Mouse (Mus musculus): ENCODE measurements around the gene Rph3al. TPM values are rescaled to one million over a fixed set of nuclear protein-coding genes. Genes with fewer than 3 reads are reported as not detected.

Rph3al gene
- polyA plus RNA-seq, 1 experiment from 2014 or later, result 0.84 TPM

DNA sequence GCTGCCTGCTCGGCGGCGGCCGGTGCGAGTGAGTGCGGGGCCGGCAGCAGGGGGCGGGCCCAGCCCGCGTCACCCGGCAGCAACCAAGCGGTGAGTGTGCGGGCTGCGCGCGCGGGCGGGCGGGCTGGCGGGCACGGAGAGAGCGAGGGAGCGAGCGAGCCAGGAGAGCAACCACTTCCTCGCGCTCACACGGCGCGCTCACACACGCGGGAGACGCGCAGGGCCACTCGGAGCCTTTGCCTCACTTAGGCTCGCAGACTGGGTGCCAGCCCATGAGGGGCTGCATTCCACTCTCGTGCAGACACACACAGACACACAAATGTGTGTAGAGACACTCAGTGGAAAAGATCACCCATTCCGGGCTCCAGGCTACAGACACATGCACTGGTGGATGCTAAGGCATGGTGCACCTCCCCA, 142.2 kb downstream of the Rph3al start, which contains the start of gene Doc2b:
Gene Doc2b, minus strand, starts transcription at position 21 of the 417 bp plus-strand sequence.
- H3K9me3 ChIP-seq, result no peaks in the 10 kb centered on the region
- peak within 1 kb of the TSS; percentile 34; the same call in 1 of the 2 replicates for H3K9ac ChIP-seq (replicated peaks)
- no peaks in the 10 kb centered on the region for H3K36me3 ChIP-seq
- peak within 1 kb of the TSS; percentile 63 for H3K4me2 ChIP-seq (replicated peaks)
- WGBS, result 6% methylated on average over 29 of the region's 37 CpGs
- peak within 1 kb of the TSS; percentile 50 for H3K4me3 ChIP-seq
- peaks cover 72% of the 10 kb centered on the region for H3K27me3 ChIP-seq
- H3K4me1 ChIP-seq, result peaks cover 15% of the 10 kb centered on the region
- ATAC-seq (ENCODE audit: low FRiP score, low read depth), result peak; percentile 76
- no peak within 1 kb of the TSS for H3K27ac ChIP-seq (replicated peaks)

GRCm38 (mm10) chr11:75795321-75795636, 142.9 kb downstream of the Rph3al start:
- H3K4me2 ChIP-seq (replicated peaks), result peak overlapping the region; percentile 63
- peaks cover 15% of the 10 kb centered on the region for H3K4me1 ChIP-seq
- no peaks in the 10 kb centered on the region for H3K9me3 ChIP-seq
- no peaks in the 10 kb centered on the region for H3K36me3 ChIP-seq
- WGBS, result 2% methylated on average over 40 of the region's 42 CpGs
- H3K27me3 ChIP-seq, result peaks cover 74% of the 10 kb centered on the region
- no peak overlapping the region; the same call in 1 of the 2 replicates for H3K9ac ChIP-seq (replicated peaks)
- no peak overlapping the region for H3K27ac ChIP-seq (replicated peaks)
- H3K4me3 ChIP-seq, result peak overlapping the region; percentile 50
- no peak for ATAC-seq (ENCODE audit: low FRiP score, low read depth)

DNA sequence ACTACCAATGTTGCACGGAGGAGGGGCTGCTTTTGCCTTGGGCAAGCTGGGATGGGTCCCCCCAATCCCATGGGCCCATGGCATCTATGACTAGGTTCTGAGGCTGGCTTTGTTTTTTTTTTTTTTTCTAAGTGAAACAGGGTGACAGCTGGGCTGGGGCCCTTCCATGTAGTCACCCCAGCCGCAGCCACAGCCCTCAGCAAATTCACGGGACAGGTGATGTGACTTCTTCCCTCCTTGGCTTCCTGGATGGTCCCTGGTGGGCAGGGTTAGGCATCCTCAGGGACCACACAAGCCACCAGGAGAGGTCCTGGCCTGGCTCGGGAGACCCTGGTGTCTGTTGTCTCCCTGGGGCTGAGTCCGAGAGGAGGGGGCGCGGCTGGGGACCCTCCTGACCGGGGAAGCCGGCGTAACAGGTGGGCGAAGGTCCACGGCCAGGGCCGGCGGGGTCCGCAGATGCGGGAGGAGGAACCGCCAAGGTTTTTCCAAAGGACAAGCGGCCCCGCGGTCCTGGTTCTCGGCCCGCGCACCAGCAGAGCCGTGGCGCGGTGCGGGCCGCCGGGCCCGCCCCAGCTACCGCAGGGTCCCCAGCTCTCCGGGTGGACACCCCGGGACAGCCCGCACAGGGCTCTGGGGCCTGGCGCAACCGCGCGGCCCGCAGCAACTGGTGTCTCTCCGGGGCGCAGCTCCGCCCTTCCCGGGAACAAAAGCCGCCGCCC, 143.5 kb downstream of the Rph3al start:
- H3K27me3 ChIP-seq, result peaks cover 75% of the 10 kb centered on the region

DNA sequence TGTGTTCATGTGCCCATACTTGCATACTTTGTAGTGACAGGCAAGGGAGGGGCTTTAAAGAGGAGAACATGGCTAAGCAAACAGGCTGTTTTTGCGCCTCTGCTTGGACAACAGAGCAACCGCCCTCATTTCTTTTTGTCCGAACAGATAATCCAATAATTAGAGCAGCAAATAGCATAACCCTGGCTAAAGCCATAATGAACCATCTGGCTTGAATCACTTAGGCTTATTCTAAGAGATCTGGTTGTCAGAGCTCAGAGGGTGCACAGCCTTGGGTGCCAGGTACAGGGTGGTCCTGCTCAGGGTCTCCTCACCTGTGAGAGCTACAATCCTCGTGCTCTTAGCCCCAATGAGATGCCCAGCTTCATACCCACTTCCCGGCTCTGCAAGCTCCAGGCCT, 144.9 kb downstream of the Rph3al start:
- Histone ChIP-seq H3K36me3 (no peaks in the 10 kb centered on the region), H3K27me3 (peaks cover 79% of the 10 kb centered on the region), H3K9ac (replicated peaks) (no peak overlapping the region), H3K9me3 (no peaks in the 10 kb centered on the region), H3K27ac (replicated peaks) (no peak overlapping the region), H3K4me1 (peaks cover 15% of the 10 kb centered on the region), H3K4me3 (no peak overlapping the region), H3K4me2 (replicated peaks) (no peak overlapping the region)
- no peak for ATAC-seq (ENCODE audit: low FRiP score, low read depth)
- WGBS, result 63% methylated on average over 5 of the region's 5 CpGs

More for the DNA sequence above, 143.5 kb downstream of the Rph3al start:
- H3K36me3 ChIP-seq, result no peaks in the 10 kb centered on the region
- no peak overlapping the region for H3K9ac ChIP-seq (replicated peaks)
- peak overlapping the region; percentile 50 for H3K4me3 ChIP-seq
- H3K27ac ChIP-seq (replicated peaks), result no peak overlapping the region
- peaks cover 15% of the 10 kb centered on the region for H3K4me1 ChIP-seq
- WGBS, result 6% methylated on average over 45 of the region's 45 CpGs
- H3K9me3 ChIP-seq, result no peaks in the 10 kb centered on the region
- peak overlapping the region; percentile 63 for H3K4me2 ChIP-seq (replicated peaks)
- ATAC-seq (ENCODE audit: low FRiP score, low read depth), result no peak

- WGBS, result 74% methylated on average over 5 of the region's 5 CpGs
- H3K4me2 ChIP-seq (replicated peaks), result no peak overlapping the region
- no peak for ATAC-seq (ENCODE audit: low FRiP score, low read depth)
- no peaks in the 10 kb centered on the region for H3K9me3 ChIP-seq
- H3K27ac ChIP-seq (replicated peaks), result no peak overlapping the region
- H3K27me3 ChIP-seq, result peaks cover 71% of the 10 kb centered on the region
- H3K4me3 ChIP-seq, result no peak overlapping the region
- H3K4me1 ChIP-seq, result peaks cover 18% of the 10 kb centered on the region
- H3K36me3 ChIP-seq, result no peaks in the 10 kb centered on the region
- H3K9ac ChIP-seq (replicated peaks), result no peak overlapping the region
These were observed 145.7 kb downstream of the Rph3al start for GRCm38 (mm10) chr11:75792535-75792934.

DNA sequence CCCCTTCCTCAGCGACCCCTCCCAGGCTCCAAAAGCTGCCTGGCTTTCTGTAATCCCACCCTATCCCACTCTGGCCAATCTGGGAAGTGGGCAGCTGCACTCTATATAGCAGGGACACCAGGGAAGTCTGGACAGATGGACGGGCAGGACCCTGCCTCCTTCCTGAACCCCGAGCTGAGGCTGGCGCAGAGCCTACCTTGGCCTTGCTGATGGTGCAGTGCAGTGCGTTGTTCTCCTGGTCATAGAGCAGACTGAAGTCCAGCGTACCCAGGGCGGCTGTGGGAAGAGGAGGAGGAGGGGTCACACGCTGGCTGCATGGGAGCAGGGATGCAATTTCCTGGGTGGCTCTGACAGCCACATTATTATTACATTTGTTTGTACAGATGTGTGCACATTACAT, 152.3 kb downstream of the Rph3al start:
- H3K27ac ChIP-seq (replicated peaks), result no peak overlapping the region
- 0 out of 2 replicates have a peak, but pooled peaks cover 3% of the 10 kb centered on the region for H3K4me1 ChIP-seq
- no peak for ATAC-seq (ENCODE audit: low FRiP score, low read depth)
- H3K9me3 ChIP-seq, result no peaks in the 10 kb centered on the region
- 83% methylated on average over 8 of the region's 8 CpGs for WGBS
- H3K4me3 ChIP-seq, result no peak overlapping the region
- H3K27me3 ChIP-seq, result peaks cover 9% of the 10 kb centered on the region
- no peaks in the 10 kb centered on the region for H3K36me3 ChIP-seq
- H3K9ac ChIP-seq (replicated peaks), result no peak overlapping the region
- H3K4me2 ChIP-seq (replicated peaks), result no peak overlapping the region

- Histone ChIP-seq H3K4me1 (0 out of 2 replicates have a peak, but pooled peaks cover 3% of the 10 kb centered on the region), H3K27ac (replicated peaks) (no peak overlapping the region), H3K4me3 (no peak overlapping the region), H3K27me3 (0 out of 2 replicates have a peak, but pooled peaks cover 4% of the 10 kb centered on the region), H3K4me2 (replicated peaks) (no peak overlapping the region), H3K9ac (replicated peaks) (no peak overlapping the region), H3K36me3 (no peaks in the 10 kb centered on the region), H3K9me3 (no peaks in the 10 kb centered on the region)
- 87% methylated on average over 5 of the region's 5 CpGs for WGBS
- ATAC-seq (ENCODE audit: low FRiP score, low read depth), result no peak
These were observed 154.4 kb downstream of the Rph3al start for GRCm38 (mm10) chr11:75783799-75784198.

- ATAC-seq (ENCODE audit: low FRiP score, low read depth), result no peak
These were observed 156.3 kb downstream of the Rph3al start for GRCm38 (mm10) chr11:75781919-75782318.

More at GRCm38 (mm10) chr11:75781919-75782318, 156.3 kb downstream of the Rph3al start:
- Histone ChIP-seq H3K4me1 (no peaks in the 10 kb centered on the region), H3K27ac (replicated peaks) (no peak overlapping the region), H3K9me3 (no peaks in the 10 kb centered on the region), H3K36me3 (no peaks in the 10 kb centered on the region), H3K4me2 (replicated peaks) (no peak overlapping the region), H3K27me3 (0 out of 2 replicates have a peak, but pooled peaks cover 4% of the 10 kb centered on the region), H3K9ac (replicated peaks) (no peak overlapping the region), H3K4me3 (no peak overlapping the region)
- WGBS, result 21% methylated on average over 6 of the region's 6 CpGs

Other genes starting within 250 kb of the Rph3al start
- 1,324 and 1,373 TPM in 2 replicates for gene Ywhae, start 205.6 kb downstream of the Rph3al start, polyA plus RNA-seq (2016; fragmentation: Nextera tagmentation; extraction: Ambion mirVana)
- 0.50 and 0.59 TPM in 2 replicates for gene Doc2b, start 142.4 kb downstream of the Rph3al start, polyA plus RNA-seq (2016; fragmentation: Nextera tagmentation; extraction: Ambion mirVana)
- 0.40 and 1.1 TPM in 2 replicates for gene 1700016K19Rik, start 61.5 kb upstream of the Rph3al start, polyA plus RNA-seq (2016; fragmentation: Nextera tagmentation; extraction: Ambion mirVana)
- gene Rflnb, start 89.4 kb upstream of the Rph3al start, polyA plus RNA-seq (2016; fragmentation: Nextera tagmentation; extraction: Ambion mirVana), result 13.0 and 14.4 TPM in 2 replicates
- gene Vps53, start 241.2 kb upstream of the Rph3al start, polyA plus RNA-seq (2016; fragmentation: Nextera tagmentation; extraction: Ambion mirVana), result 49.7 and 52.8 TPM in 2 replicates
- 23.7 and 25.4 TPM in 2 replicates for gene Fam57a, start 241.2 kb upstream of the Rph3al start, polyA plus RNA-seq (2016; fragmentation: Nextera tagmentation; extraction: Ambion mirVana)